Mouse (Mus musculus): ENCODE data around the gene Dcaf12. TPM values are rescaled to one million over a fixed set of nuclear protein-coding genes. Genes with fewer than 3 reads are reported as not detected.
A peak's percentile ranks its signal among the peaks of the same experiment; 100 is the strongest.

Gene Dcaf12
- polyA plus RNA-seq, 1 experiment: 27.1 TPM

GRCm38 (mm10) chr4:41274980-41275850, 39.5 kb downstream of the Dcaf12 start, which contains the start of gene Ubap2:
TSS of gene Ubap2 (minus strand) at chr4:41275144.
- Histone ChIP-seq H3K4me2 (ENCODE audit: low read depth) (peak within 1 kb of the TSS; percentile 93), H3ac (ENCODE audit: control insufficient read depth, insufficient read length) (peak within 1 kb of the TSS; percentile 57), H3K4me3 (peak within 1 kb of the TSS; percentile 98), H3K27me3 (ENCODE audit: control insufficient read depth, insufficient read depth, insufficient read length) (no peaks in the 10 kb centered on the region), H3K79me2 (ENCODE audit: control insufficient read depth, insufficient read depth) (peaks cover 47% of the 10 kb centered on the region), H3K36me3 (ENCODE audit: control insufficient read depth, insufficient read depth) (no peaks in the 10 kb centered on the region)
- TF ChIP-seq MYOD1 (IDR thresholded peaks at IDR 0.05; ENCODE audit: control insufficient read depth in 1 of 3, insufficient read length in 2 of 3, low read depth in 2 of 3): peak in 2 of 3 experiments; percentile 61 to 71
- peak; percentile 72 for TF ChIP-seq E2F4 (IDR thresholded peaks at IDR 0.05; ENCODE audit: insufficient read depth)
- TF ChIP-seq TCF12 (IDR thresholded peaks at IDR 0.05; ENCODE audit: insufficient read depth, poor library complexity, severe bottlenecking): no peak
- TF ChIP-seq POLR2A (IDR thresholded peaks at IDR 0.05; ENCODE audit: insufficient read length, low read depth): peak; percentile 87
- no peak for TF ChIP-seq MAX (IDR thresholded peaks at IDR 0.05; ENCODE audit: low read depth)
- TF ChIP-seq MYOG (IDR thresholded peaks at IDR 0.05; ENCODE audit: control insufficient read depth in 1 of 3, insufficient read depth in 1 of 3, insufficient read length in 2 of 3, low read depth in 2 of 3): peak in 2 of 3 experiments; percentile 43 to 47
- TF ChIP-seq REST (IDR thresholded peaks at IDR 0.05; ENCODE audit: insufficient read depth, insufficient read length): no peak
- TF ChIP-seq TCF3 (IDR thresholded peaks at IDR 0.05; ENCODE audit: insufficient read length, low read depth): no peak
- TF ChIP-seq POLR2AphosphoS2 (IDR thresholded peaks at IDR 0.05; ENCODE audit: insufficient read length, low read depth): peak; percentile 88
- peak; percentile 77 for TF ChIP-seq SRF (IDR thresholded peaks at IDR 0.05; ENCODE audit: control insufficient read depth, insufficient read length, low read depth)
- TF ChIP-seq USF1 (IDR thresholded peaks at IDR 0.05; ENCODE audit: low read depth): peak; percentile 93

GRCm38 (mm10) chr4:41274377-41274979, 40.2 kb downstream of the Dcaf12 start:
- TF ChIP-seq CEBPB (IDR thresholded peaks at IDR 0.05; ENCODE audit: insufficient read depth, poor library complexity, severe bottlenecking) (no peak), POLR2A (IDR thresholded peaks at IDR 0.05; ENCODE audit: insufficient read length, low read depth) (no peak), MYOD1 (IDR thresholded peaks at IDR 0.05; ENCODE audit: control insufficient read depth in 1 of 3, insufficient read length in 2 of 3, low read depth in 2 of 3) (no peak), TCF12 (IDR thresholded peaks at IDR 0.05; ENCODE audit: insufficient read depth, poor library complexity, severe bottlenecking) (no peak), REST (IDR thresholded peaks at IDR 0.05; ENCODE audit: insufficient read depth, insufficient read length) (no peak), MAX (IDR thresholded peaks at IDR 0.05; ENCODE audit: low read depth) (no peak), MYOG (IDR thresholded peaks at IDR 0.05; ENCODE audit: control insufficient read depth in 1 of 3, insufficient read depth in 1 of 3, insufficient read length in 2 of 3, low read depth in 2 of 3) (no peak), TCF3 (IDR thresholded peaks at IDR 0.05; ENCODE audit: insufficient read length, low read depth) (no peak), USF1 (IDR thresholded peaks at IDR 0.05; ENCODE audit: low read depth) (no peak), POLR2AphosphoS2 (IDR thresholded peaks at IDR 0.05; ENCODE audit: insufficient read length, low read depth) (no peak), E2F4 (IDR thresholded peaks at IDR 0.05; ENCODE audit: insufficient read depth) (no peak), SRF (IDR thresholded peaks at IDR 0.05; ENCODE audit: control insufficient read depth, insufficient read length, low read depth) (no peak)
- Histone ChIP-seq H3ac (ENCODE audit: control insufficient read depth, insufficient read length) (peak overlapping the region; percentile 57), H3K36me3 (ENCODE audit: control insufficient read depth, insufficient read depth) (no peaks in the 10 kb centered on the region), H3K4me3 (peak overlapping the region; percentile 98), H3K27me3 (ENCODE audit: control insufficient read depth, insufficient read depth, insufficient read length) (no peaks in the 10 kb centered on the region), H3K4me2 (ENCODE audit: low read depth) (peak overlapping the region; percentile 93), H3K79me2 (ENCODE audit: control insufficient read depth, insufficient read depth) (peaks cover 55% of the 10 kb centered on the region)

GRCm38 (mm10) chr4:41268133-41268532, 46.6 kb downstream of the Dcaf12 start:
- no peak overlapping the region for H3K4me3 ChIP-seq
- peaks cover 6% of the 10 kb centered on the region for H3K36me3 ChIP-seq (ENCODE audit: control insufficient read depth, insufficient read depth)
- H3K79me2 ChIP-seq (ENCODE audit: control insufficient read depth, insufficient read depth): peaks cover 99% of the 10 kb centered on the region
- H3K27me3 ChIP-seq (ENCODE audit: control insufficient read depth, insufficient read depth, insufficient read length): no peaks in the 10 kb centered on the region
- H3K4me2 ChIP-seq (ENCODE audit: low read depth): peak overlapping the region; percentile 6
- TF ChIP-seq USF1 (IDR thresholded peaks at IDR 0.05; ENCODE audit: low read depth) (no peak), POLR2AphosphoS2 (IDR thresholded peaks at IDR 0.05; ENCODE audit: insufficient read length, low read depth) (no peak), REST (IDR thresholded peaks at IDR 0.05; ENCODE audit: insufficient read depth, insufficient read length) (no peak), SRF (IDR thresholded peaks at IDR 0.05; ENCODE audit: control insufficient read depth, insufficient read length, low read depth) (no peak), TCF12 (IDR thresholded peaks at IDR 0.05; ENCODE audit: insufficient read depth, poor library complexity, severe bottlenecking) (no peak), MYOG (IDR thresholded peaks at IDR 0.05; ENCODE audit: control insufficient read depth in 1 of 3, insufficient read depth in 1 of 3, insufficient read length in 2 of 3, low read depth in 2 of 3) (no peak), TCF3 (IDR thresholded peaks at IDR 0.05; ENCODE audit: insufficient read length, low read depth) (no peak), CEBPB (IDR thresholded peaks at IDR 0.05; ENCODE audit: insufficient read depth, poor library complexity, severe bottlenecking) (no peak), MYOD1 (IDR thresholded peaks at IDR 0.05; ENCODE audit: control insufficient read depth in 1 of 3, insufficient read length in 2 of 3, low read depth in 2 of 3) (no peak), POLR2A (IDR thresholded peaks at IDR 0.05; ENCODE audit: insufficient read length, low read depth) (no peak), E2F4 (IDR thresholded peaks at IDR 0.05; ENCODE audit: insufficient read depth) (no peak), MAX (IDR thresholded peaks at IDR 0.05; ENCODE audit: low read depth) (no peak)
- no peak overlapping the region for H3ac ChIP-seq (ENCODE audit: control insufficient read depth, insufficient read length)

GRCm38 (mm10) chr4:41266350-41266749, 48.3 kb downstream of the Dcaf12 start:
- Histone ChIP-seq H3K4me3 (no peak overlapping the region), H3K36me3 (ENCODE audit: control insufficient read depth, insufficient read depth) (peaks cover 6% of the 10 kb centered on the region), H3K79me2 (ENCODE audit: control insufficient read depth, insufficient read depth) (peaks cover 98% of the 10 kb centered on the region), H3K27me3 (ENCODE audit: control insufficient read depth, insufficient read depth, insufficient read length) (no peaks in the 10 kb centered on the region), H3ac (ENCODE audit: control insufficient read depth, insufficient read length) (no peak overlapping the region), H3K4me2 (ENCODE audit: low read depth) (no peak overlapping the region)
- no peak for TF ChIP-seq CEBPB (IDR thresholded peaks at IDR 0.05; ENCODE audit: insufficient read depth, poor library complexity, severe bottlenecking)
- TF ChIP-seq TCF12 (IDR thresholded peaks at IDR 0.05; ENCODE audit: insufficient read depth, poor library complexity, severe bottlenecking): no peak
- no peak for TF ChIP-seq POLR2AphosphoS2 (IDR thresholded peaks at IDR 0.05; ENCODE audit: insufficient read length, low read depth)
- TF ChIP-seq E2F4 (IDR thresholded peaks at IDR 0.05; ENCODE audit: insufficient read depth): no peak

Measured in myocyte (in vitro differentiated cells).